Mouse (Mus musculus): ENCODE results near the gene Uqcrh. TPM values are rescaled to one million over a fixed set of nuclear protein-coding genes. Genes with fewer than 3 reads are reported as not detected.
A peak's percentile ranks its signal among the peaks of the same experiment; 100 is the strongest.

Uqcrh gene
- polyA plus RNA-seq (2014; fragmentation: Nextera tagmentation; extraction: Ambion mirVana), result 470 and 488 TPM in 2 replicates

DNA sequence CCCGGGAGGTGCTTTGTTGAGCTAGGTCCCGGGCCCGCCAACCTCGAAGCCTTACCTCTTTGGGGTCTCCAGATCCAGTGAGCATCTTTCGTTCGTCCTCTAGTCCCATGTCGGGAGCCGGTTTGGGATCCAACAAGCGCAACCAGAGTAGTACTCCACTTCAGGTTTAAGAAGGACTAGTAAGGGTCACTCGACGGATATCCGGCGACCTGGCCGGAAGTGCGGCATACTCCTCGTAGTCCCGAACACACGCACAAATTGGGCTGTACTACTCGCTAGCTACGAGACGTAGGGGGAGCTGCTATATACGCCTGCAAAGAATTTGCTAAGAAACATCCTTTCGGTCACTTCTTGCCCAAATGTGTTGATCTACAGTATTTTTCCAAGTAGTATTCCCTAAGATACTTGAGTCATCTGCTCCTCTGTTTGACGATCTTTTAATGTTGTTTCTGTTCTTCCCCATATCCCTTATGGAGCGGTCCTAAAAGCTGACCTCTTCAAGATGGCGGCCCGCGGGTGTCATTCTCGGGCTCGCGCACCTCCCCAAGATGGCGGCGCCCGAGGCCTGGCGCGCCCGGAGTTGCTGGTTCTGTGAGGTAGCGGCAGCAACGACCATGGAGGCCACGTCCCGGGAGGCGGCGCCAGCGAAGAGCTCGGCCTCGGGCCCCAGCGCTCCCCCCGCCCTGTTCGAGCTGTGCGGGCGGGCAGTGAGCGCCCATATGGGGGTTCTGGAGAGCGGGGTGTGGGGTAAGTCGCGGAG, at the start of gene Uqcrh, which contains the start of gene Lrrc41:
Uqcrh (minus strand) TSS at position 211 of the 760 bp plus-strand sequence.
Lrrc41 (plus strand) TSS at position 409 of the 760 bp plus-strand sequence.
- H3K9ac ChIP-seq (ENCODE audit: low read length), result peak within 1 kb of the TSS; percentile 98
- H3K4me3 ChIP-seq (ENCODE audit: low read depth, low read length), result peak within 1 kb of the TSS; percentile 99
- H3K4me2 ChIP-seq (ENCODE audit: low read depth, severe bottlenecking), result peak within 1 kb of the TSS; percentile 57
- under 1% methylated on average over 52 of the region's 55 CpGs for WGBS
- H3K36me3 ChIP-seq (ENCODE audit: control insufficient read depth, insufficient read depth, low read length), result 0 out of 2 replicates have a peak, but pooled peaks cover 2% of the 10 kb centered on the region
- peaks cover 14% of the 10 kb centered on the region for H3K4me1 ChIP-seq (ENCODE audit: control insufficient read depth, insufficient read depth, low read length)
- no peaks in the 10 kb centered on the region for H3K9me3 ChIP-seq (ENCODE audit: control insufficient read depth, low read length)
- ATAC-seq (ENCODE audit: insufficient number of reproducible peaks, low FRiP score, low TSS enrichment, low read depth), result peak; percentile 94
- peak; percentile 96 for DNase-seq (ENCODE audit: low spot score)
- H3K27me3 ChIP-seq (ENCODE audit: control insufficient read depth, insufficient read depth, low read length), result no peaks in the 10 kb centered on the region
- peak within 1 kb of the TSS; percentile 98 for H3K27ac ChIP-seq (replicated peaks; ENCODE audit: low read depth, low read length)

DNA sequence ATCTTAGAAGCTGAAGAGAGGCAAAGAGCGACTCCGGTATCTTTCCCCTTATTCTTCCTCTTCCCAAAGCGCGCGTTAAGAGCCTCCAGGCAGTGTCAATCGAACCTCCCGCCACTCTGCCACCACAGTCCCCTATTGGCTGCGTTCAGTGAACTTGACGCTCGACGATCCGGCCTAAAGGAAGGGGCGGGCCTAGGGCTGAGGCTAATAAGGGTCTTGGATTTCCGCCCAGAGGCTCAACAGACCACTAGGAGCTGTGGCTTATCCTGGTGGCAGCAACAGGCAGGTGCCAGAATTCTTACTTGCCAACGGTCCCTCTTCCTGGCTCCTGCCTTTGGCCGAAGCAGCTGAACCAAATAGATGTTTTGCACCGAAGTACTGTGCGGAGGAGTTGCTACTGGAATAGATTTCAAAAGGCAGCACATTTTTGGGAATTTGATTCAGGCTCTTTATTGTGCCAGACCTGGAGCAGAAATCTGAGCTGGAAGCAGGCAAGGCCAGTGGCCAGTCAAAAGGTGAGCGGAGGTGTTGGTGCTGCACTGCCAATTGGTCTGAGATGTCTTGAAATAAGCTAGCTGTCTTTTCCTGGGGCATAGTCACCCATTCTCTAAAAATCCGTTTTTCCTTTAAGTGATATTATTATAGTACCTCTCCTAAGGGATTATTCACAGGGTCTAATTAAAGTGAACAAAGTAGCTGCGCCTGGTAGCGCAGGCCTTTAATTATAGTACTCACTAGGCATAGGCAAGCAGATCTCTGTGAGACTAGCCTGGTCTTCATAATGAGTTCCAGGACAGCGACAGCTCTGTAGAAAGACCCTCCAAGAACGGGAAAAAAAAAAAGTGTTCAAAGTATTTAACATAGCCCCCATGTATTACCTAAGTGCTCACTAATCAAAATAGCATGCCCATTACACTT, 49.0 kb upstream of the Uqcrh start, which contains the start of the genes Rad54l and Pomgnt1:
Rad54l (minus strand) TSS at position 89 of the 918 bp plus-strand sequence.
Pomgnt1 (plus strand) TSS at position 239 of the 918 bp plus-strand sequence.
- Histone ChIP-seq H3K4me3 (ENCODE audit: low read depth, low read length) (peak within 1 kb of the TSS; percentile 46), H3K36me3 (ENCODE audit: control insufficient read depth, insufficient read depth, low read length) (peaks cover 3% of the 10 kb centered on the region; the same call in 1 of the 2 replicates), H3K4me2 (ENCODE audit: low read depth, severe bottlenecking) (peak within 1 kb of the TSS; percentile 62), H3K4me1 (ENCODE audit: control insufficient read depth, insufficient read depth, low read length) (peaks cover 8% of the 10 kb centered on the region; the same call in 1 of the 2 replicates), H3K27ac (replicated peaks; ENCODE audit: low read depth, low read length) (peak within 1 kb of the TSS; percentile 36; the same call in 1 of the 2 replicates), H3K27me3 (ENCODE audit: control insufficient read depth, insufficient read depth, low read length) (no peaks in the 10 kb centered on the region), H3K9ac (ENCODE audit: low read length) (peak within 1 kb of the TSS; percentile 65), H3K9me3 (ENCODE audit: control insufficient read depth, low read length) (no peaks in the 10 kb centered on the region)
- 2% methylated on average over 24 of the region's 24 CpGs for WGBS
- ATAC-seq (ENCODE audit: insufficient number of reproducible peaks, low FRiP score, low TSS enrichment, low read depth), result peak; percentile 98
- DNase-seq (ENCODE audit: low spot score), result peak; percentile 93

DNA sequence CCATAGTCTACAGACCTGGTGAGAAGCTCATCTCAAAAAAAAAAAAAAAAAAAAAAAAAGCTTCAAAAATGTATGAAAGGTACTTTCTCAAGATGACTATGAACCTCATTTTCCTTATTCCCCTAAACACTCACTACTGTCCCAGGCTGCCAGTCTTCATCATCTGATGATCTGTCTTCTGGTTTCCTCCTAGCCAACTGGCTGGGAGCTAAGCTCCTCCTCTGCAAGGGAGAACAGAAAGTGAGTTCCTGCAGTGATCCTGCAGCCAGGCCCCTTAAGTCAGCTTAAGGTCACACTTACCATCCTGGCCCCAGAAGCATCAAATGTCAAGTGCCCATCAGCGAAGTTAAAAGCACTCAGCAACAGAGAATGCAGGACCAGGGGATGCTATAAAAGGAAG, 47.9 kb upstream of the Uqcrh start:
- Histone ChIP-seq H3K9me3 (ENCODE audit: control insufficient read depth, low read length) (no peaks in the 10 kb centered on the region), H3K4me3 (ENCODE audit: low read depth, low read length) (peak overlapping the region; percentile 46), H3K9ac (ENCODE audit: low read length) (peak overlapping the region; percentile 34), H3K36me3 (ENCODE audit: control insufficient read depth, insufficient read depth, low read length) (peaks cover 3% of the 10 kb centered on the region; the same call in 1 of the 2 replicates), H3K4me2 (ENCODE audit: low read depth, severe bottlenecking) (peak overlapping the region; percentile 62), H3K27me3 (ENCODE audit: control insufficient read depth, insufficient read depth, low read length) (no peaks in the 10 kb centered on the region), H3K4me1 (ENCODE audit: control insufficient read depth, insufficient read depth, low read length) (peaks cover 8% of the 10 kb centered on the region; the same call in 1 of the 2 replicates), H3K27ac (replicated peaks; ENCODE audit: low read depth, low read length) (no peak overlapping the region)
- 0% methylated on average over 1 of the region's 1 CpGs for WGBS
- no peak for DNase-seq (ENCODE audit: low spot score)
- no peak for ATAC-seq (ENCODE audit: insufficient number of reproducible peaks, low FRiP score, low TSS enrichment, low read depth)

DNA sequence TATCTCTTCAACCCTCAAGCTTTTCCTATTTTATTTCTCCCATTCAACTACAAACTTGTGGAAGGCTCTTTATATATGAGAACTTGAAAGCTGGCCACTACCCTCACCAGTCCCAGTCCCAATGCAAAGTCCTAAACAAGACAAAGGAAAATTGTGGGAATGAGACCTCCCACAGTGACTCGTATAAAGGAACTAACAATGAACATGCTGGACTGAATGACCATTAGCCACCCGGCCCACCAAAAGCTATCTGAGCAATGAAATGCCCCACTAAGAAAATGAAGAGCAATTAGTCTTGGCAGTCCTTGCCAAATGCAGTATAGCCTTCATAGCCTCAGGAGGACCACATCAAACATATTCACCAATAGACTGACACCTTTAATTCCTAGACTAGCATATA, 36.6 kb upstream of the Uqcrh start:
- Histone ChIP-seq H3K4me1 (ENCODE audit: control insufficient read depth, insufficient read depth, low read length) (no peaks in the 10 kb centered on the region), H3K9me3 (ENCODE audit: control insufficient read depth, low read length) (no peaks in the 10 kb centered on the region), H3K27ac (replicated peaks; ENCODE audit: low read depth, low read length) (no peak overlapping the region), H3K36me3 (ENCODE audit: control insufficient read depth, insufficient read depth, low read length) (peaks cover 3% of the 10 kb centered on the region), H3K4me2 (ENCODE audit: low read depth, severe bottlenecking) (no peak overlapping the region), H3K27me3 (ENCODE audit: control insufficient read depth, insufficient read depth, low read length) (no peaks in the 10 kb centered on the region), H3K9ac (ENCODE audit: low read length) (no peak overlapping the region), H3K4me3 (ENCODE audit: low read depth, low read length) (no peak overlapping the region)
- no peak for ATAC-seq (ENCODE audit: insufficient number of reproducible peaks, low FRiP score, low TSS enrichment, low read depth)
- DNase-seq (ENCODE audit: low spot score), result no peak
- 90% methylated on average over 2 of the region's 2 CpGs for WGBS

DNA sequence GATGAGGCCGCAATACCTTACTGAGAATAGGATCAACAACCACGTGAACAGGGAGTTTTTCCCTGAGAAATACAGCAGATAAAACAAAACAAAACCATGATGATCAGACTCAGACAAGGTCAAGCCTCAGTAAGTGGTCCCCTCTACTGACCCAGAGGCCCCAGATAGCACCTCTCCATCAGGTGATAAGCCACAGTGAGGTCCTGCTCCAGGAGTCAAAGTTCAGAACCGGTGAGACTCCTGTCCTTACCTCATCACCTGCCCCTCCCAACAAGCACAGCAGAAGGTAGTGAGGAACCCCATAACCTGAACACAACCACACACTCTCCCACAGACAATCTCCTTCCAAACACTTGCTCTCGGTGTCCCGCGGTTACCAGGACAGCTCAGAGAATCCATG, 35.8 kb upstream of the Uqcrh start:
- 92% methylated on average over 6 of the region's 6 CpGs for WGBS
- Histone ChIP-seq H3K36me3 (ENCODE audit: control insufficient read depth, insufficient read depth, low read length) (peaks cover 3% of the 10 kb centered on the region), H3K27me3 (ENCODE audit: control insufficient read depth, insufficient read depth, low read length) (no peaks in the 10 kb centered on the region), H3K9me3 (ENCODE audit: control insufficient read depth, low read length) (no peaks in the 10 kb centered on the region), H3K4me1 (ENCODE audit: control insufficient read depth, insufficient read depth, low read length) (no peaks in the 10 kb centered on the region), H3K9ac (ENCODE audit: low read length) (no peak overlapping the region), H3K27ac (replicated peaks; ENCODE audit: low read depth, low read length) (no peak overlapping the region), H3K4me2 (ENCODE audit: low read depth, severe bottlenecking) (no peak overlapping the region), H3K4me3 (ENCODE audit: low read depth, low read length) (no peak overlapping the region)
- DNase-seq (ENCODE audit: low spot score) (no peak), ATAC-seq (ENCODE audit: insufficient number of reproducible peaks, low FRiP score, low TSS enrichment, low read depth) (no peak)

DNA sequence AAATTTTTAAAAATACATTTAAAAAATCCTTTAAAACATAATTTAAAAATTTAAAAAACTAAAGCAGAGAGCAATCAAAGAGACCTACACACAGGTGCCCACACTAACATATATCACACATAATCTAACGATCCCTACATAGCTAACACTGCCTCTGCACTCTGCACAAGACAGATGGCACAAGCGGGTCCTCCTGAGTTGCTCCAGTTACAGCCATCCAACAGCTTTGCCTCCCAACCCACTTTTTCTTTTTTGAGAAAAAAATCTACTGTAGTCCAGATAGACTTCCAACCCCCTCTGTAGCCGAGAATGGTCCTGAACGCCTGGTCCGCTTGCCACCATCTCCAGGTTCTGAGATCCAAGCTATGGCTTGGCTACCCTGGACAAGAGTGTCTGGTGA, 30.4 kb upstream of the Uqcrh start:
- WGBS, result 97% methylated on average over 5 of the region's 5 CpGs
- ATAC-seq (ENCODE audit: insufficient number of reproducible peaks, low FRiP score, low TSS enrichment, low read depth) (no peak), DNase-seq (ENCODE audit: low spot score) (no peak)
- Histone ChIP-seq H3K9me3 (ENCODE audit: control insufficient read depth, low read length) (no peaks in the 10 kb centered on the region), H3K27me3 (ENCODE audit: control insufficient read depth, insufficient read depth, low read length) (no peaks in the 10 kb centered on the region), H3K4me1 (ENCODE audit: control insufficient read depth, insufficient read depth, low read length) (no peaks in the 10 kb centered on the region), H3K4me3 (ENCODE audit: low read depth, low read length) (no peak overlapping the region), H3K9ac (ENCODE audit: low read length) (no peak overlapping the region), H3K36me3 (ENCODE audit: control insufficient read depth, insufficient read depth, low read length) (peaks cover 15% of the 10 kb centered on the region; the same call in 1 of the 2 replicates), H3K27ac (replicated peaks; ENCODE audit: low read depth, low read length) (no peak overlapping the region), H3K4me2 (ENCODE audit: low read depth, severe bottlenecking) (no peak overlapping the region)

DNA sequence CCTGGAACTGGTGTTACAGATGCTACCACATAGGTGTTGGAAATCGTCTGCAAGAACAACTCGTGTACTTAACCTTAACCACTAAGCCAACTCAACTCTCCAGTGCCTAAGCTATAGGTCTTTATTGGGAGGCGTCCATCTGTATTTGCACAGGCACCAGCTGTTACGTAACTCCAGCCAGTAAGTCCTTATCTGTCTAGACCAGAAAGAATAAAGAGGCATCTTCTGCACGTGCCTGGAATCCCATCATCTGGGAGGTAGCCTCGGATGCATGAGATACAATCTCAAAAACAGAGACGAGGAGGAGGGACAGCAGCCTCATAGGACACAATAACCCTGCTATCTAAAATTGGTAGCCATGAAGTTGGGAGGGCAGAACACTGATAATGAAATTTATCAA, 26.1 kb upstream of the Uqcrh start:
- DNase-seq (ENCODE audit: low spot score) (no peak), ATAC-seq (ENCODE audit: insufficient number of reproducible peaks, low FRiP score, low TSS enrichment, low read depth) (no peak)
- Histone ChIP-seq H3K9ac (ENCODE audit: low read length) (no peak overlapping the region), H3K27me3 (ENCODE audit: control insufficient read depth, insufficient read depth, low read length) (no peaks in the 10 kb centered on the region), H3K27ac (replicated peaks; ENCODE audit: low read depth, low read length) (no peak overlapping the region), H3K4me1 (ENCODE audit: control insufficient read depth, insufficient read depth, low read length) (no peaks in the 10 kb centered on the region), H3K36me3 (ENCODE audit: control insufficient read depth, insufficient read depth, low read length) (peaks cover 42% of the 10 kb centered on the region), H3K9me3 (ENCODE audit: control insufficient read depth, low read length) (no peaks in the 10 kb centered on the region), H3K4me2 (ENCODE audit: low read depth, severe bottlenecking) (no peak overlapping the region), H3K4me3 (ENCODE audit: low read depth, low read length) (no peak overlapping the region)
- WGBS, result 86% methylated on average over 7 of the region's 7 CpGs

DNA sequence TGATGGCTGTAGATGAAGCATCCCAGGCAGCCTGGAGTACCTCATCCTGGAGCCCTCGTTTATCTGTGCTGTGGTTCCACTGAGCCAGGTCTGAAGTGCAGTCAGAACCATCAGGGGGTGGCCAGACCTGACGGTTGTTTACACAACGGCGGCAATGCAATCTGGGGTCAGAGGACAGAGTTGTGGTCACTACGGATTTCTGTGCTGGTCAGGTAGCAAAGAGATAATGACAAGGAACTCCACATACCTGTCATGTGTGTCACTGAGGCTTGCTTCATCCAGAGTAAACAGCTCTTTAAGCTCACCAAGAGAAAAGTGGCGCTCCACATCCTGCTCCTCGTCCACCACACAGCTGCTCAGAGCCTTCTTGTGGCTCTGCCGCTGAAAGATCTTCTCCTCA, 22.3 kb upstream of the Uqcrh start:
- Histone ChIP-seq H3K9ac (ENCODE audit: low read length) (no peak overlapping the region), H3K4me2 (ENCODE audit: low read depth, severe bottlenecking) (no peak overlapping the region), H3K4me3 (ENCODE audit: low read depth, low read length) (no peak overlapping the region), H3K4me1 (ENCODE audit: control insufficient read depth, insufficient read depth, low read length) (no peaks in the 10 kb centered on the region), H3K27ac (replicated peaks; ENCODE audit: low read depth, low read length) (no peak overlapping the region), H3K27me3 (ENCODE audit: control insufficient read depth, insufficient read depth, low read length) (no peaks in the 10 kb centered on the region), H3K9me3 (ENCODE audit: control insufficient read depth, low read length) (no peaks in the 10 kb centered on the region), H3K36me3 (ENCODE audit: control insufficient read depth, insufficient read depth, low read length) (peaks cover 50% of the 10 kb centered on the region)
- DNase-seq (ENCODE audit: low spot score), result no peak
- ATAC-seq (ENCODE audit: insufficient number of reproducible peaks, low FRiP score, low TSS enrichment, low read depth), result no peak
- 85% methylated on average over 8 of the region's 8 CpGs for WGBS

Data from limb, embryonic 11.5 days (tissue).